Mouse (Mus musculus) stomach, postnatal 0 days (tissue): ENCODE results near the gene Gm17622.

Experiments used
- CTCF ChIP-seq: IDR thresholded peaks from 2 replicates; pipeline ENCODE4 v1.5.1; 2016; ENCODE audit warnings: antibody characterized with exemption, low read depth, mild to moderate bottlenecking, moderate library complexity
- EP300 ChIP-seq: optimal IDR thresholded peaks from 2 replicates; pipeline ENCODE3; 2016; ENCODE audit warnings: antibody characterized with exemption

DNA sequence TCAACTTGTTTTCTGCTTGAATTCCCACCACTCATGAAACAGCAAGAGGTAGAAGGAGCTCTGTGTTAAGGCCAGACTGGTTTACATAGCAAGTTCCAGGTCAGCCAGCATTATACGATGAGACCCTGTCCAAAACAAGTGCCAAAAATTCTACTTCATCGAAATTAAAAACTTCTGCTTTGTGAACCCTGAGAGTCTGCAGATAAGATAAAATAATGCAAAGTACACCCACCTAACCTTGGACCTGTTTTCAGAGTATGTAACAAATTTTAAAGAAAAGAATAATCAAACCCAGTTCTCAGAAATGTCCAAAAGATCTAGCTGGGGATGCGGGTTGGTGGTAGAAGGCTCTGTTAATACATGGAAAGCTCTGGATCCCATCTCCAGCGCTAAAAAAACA lies 31.9 kb upstream of the Gm17622 start:
- no peak for TF ChIP-seq CTCF
- no peak for TF ChIP-seq EP300
